Mouse (Mus musculus) inflammation-experienced regulatory T-cells, adult 6 months (primary cell): ENCODE data around the gene Gusb. TPM values are rescaled to one million over a fixed set of nuclear protein-coding genes. Genes with fewer than 3 reads are reported as not detected.
A peak's percentile ranks its signal among the peaks of the same experiment; 100 is the strongest.
"Not testable (repeated sequence)": the region's sequence is repeated elsewhere in the genome, so short reads cannot be mapped to it uniquely, and the experiment has no call there.

Experiments used
- ATAC-seq: one replicate; pipeline ENCODE4 v1.8.0; 2017
- polyA plus RNA-seq, 3 experiments: library from polyadenylated mRNA; unstranded; fragments of 100-300 nt; shearing (Covaris generic); gene quantifications; one replicate each; pipeline ENCODE4 v1.2.1; 2017

The Gusb gene
- polyA plus RNA-seq, 3 experiments from 2014 or later, result 42.3 to 50.6 (median 45.0) TPM

DNA sequence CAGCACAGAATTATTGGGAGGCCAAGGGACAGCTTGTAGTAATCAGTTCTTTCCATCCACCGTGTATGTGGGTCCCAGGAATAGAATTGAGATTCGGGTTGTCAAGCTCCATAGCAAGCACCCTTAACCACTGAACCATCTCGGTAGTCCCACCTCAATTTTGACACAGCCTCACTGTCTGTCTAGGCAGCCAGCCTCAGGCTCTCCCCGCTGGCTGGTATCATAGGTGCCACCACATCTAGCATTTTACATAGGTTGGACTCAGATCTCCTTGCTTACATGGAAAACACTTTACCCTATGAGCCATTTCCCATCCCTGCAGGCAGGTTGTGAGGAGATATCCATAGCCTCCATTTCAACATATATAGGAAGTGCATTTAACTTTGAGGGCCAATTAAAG, 28.5 kb downstream of the Gusb start:
- ATAC-seq, result no peak

DNA sequence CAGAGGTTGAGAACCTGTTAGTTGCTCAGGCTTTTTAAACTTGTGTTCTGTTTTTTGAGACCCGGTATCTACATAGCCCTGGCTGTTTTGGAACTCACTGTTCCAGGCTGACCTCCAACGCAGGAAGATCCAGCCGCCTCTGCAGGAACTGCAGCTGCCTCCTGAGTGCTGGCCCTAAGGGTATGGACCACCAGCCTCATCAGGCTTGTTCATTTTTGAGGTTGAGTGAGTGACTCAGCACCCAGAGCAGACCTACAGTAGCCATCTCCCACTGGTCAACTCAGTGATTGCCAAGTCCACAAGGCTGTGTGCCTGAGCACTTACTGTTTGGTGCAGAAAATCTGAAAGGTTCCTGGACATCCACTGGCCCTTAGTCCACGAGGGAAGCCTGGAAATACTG, 31.4 kb downstream of the Gusb start:
- ATAC-seq, result no peak

DNA sequence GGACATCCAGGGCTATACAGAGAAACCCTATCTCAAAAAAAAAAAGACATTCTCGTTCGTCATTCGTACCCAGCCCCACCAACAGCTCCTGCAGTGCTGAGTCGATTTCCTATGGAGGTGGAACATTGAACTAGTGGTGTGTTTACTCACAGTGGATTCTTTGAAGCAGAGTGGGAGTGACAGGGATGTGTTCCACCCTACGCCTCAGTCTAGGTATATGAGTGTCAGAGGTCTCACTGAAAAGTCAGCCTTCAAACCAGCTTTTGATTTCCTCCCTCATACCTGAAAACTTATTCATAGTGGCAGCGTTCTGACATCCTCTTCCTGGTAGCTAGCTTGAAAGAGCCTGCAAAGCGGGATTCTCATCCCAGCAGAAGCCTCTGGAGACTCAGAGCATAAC, 34.4 kb downstream of the Gusb start:
- ATAC-seq, result no peak

DNA sequence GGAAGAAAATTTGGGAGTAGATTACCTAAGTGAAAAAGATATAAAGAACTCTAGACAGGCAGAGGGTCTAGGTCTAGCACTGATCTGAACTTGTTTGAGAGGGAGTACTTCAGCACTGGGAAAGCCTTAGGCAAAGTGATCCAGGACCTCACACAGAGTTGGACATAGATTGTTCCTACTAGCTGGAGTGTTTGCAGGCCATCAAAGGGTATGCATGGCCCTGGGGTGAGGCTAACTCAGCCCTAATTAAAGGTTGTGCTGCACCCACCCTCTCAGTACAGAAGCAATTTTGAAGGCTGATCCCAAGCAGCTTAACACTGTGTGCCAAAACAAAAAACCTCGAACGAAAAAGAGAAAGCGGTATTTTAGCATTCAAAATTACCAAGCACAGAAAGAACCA, 36.4 kb downstream of the Gusb start:
- ATAC-seq, result no peak

DNA sequence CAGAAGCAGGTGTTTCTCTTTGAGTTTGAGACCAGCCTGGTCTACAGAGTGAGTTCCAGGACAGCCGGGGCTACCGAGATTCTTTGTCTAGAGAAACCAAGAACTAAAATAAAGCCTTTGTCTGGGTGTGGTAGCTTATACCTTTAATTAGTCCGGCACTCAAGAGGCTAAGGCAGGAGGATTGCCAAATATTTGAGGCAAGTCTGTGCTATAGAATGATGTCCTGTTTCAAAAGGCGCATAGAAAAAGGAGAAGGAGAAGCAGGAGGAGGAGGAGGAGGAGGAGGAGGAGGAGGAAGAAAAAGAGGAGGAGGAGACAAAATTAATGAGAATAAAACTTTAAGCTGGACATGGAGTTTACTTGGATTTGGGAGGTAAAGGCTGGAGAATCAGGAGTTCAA, 39.6 kb downstream of the Gusb start:
- ATAC-seq, result no peak

DNA sequence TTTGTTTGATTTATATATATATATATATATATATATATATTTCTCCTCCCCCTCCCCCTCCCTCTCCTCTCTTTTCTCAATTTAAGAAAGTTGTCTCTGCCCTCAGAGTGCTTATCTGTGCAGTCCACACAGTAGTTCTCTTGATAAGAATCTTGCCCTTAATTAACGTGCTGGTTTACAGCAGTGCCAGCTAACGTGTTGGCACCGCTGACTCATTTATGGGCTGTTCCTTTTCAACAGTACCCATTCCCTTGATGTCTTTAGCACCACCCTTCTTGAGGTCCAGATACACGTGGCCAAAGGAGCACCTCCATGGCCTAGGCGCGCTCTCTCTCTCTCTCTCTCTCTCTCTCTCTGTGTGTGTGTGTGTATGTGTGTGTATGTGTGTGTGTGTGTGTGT, 47.1 kb downstream of the Gusb start:
- no peak for ATAC-seq

DNA sequence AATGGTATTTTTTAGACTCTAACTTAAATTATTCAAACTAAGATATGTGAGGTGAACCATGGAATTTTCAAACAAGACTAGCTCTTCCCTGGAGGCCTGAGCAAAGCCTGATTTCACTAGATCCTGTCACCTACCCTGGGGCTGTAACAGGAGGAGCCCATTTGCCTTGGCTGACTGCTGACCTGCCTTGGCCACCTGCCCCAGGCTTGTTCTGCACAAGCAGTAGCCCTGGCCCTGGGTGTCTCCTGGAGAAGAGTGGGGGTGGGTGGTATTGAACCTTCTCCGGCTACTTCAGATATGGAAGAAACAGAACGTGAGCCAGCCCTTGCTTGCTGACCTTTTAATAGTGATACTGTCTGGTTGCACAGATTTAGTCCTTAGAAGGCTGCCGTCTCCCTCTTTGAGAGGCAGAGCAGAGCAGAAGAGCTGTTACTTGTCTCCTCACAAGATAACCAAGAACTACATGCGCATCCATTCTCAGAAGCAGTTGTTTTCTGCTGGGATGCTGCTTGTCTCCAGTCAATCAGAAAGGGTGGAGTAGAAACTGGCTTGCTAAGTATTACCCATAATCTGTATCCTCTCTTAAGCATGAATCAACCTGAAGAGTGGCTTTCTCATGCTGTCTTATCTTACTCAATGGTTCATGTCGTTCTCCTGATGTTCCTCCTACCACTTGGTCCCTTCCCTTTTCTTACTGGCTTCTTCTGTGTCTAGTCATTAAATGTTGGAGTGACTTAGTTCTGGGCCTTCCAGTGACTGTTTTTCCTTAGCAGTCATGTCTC, 48.2 kb downstream of the Gusb start:
- no peak for ATAC-seq

DNA sequence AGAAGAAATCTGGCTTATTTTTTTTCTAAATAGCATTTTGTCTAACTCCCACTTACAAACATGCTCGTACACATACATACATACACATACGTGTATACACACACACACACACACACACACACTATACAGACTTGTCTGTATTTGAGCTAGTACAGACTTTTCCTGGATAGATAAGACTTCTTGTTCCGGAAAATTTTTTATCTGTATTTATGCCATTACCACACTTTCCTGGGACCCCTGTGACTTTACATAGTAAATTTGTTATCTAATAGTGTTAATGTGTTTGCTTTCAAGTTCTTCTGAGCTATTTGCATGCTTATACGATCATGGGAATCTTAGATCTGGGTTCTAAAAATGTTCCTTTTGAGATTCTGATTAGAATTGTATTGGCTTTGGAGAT, 50.7 kb downstream of the Gusb start:
- ATAC-seq, result no peak

DNA sequence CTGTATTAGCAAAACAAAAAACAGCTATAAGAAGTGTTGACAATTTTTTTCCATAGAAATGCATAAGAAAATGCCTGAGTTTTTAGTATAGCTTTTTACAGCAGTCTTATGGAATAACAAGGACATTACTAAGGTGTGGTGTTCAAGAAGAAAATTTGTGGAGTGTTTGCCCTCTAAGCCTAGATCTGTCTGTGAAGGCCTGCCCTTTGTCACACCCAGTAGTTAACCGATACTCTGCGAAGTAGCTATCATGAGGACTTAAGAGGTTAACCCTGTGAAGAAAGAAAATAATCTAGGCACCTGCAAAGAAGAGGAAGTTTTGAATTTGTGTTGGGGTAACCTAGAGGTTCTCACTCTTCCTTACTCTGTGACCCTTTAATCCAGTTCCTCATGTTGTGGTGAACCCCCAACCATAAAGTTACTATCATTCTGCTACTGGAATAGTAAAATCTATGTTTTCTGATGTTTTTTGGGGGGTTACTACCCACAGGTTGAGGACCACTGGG, 55.3 kb downstream of the Gusb start:
- no peak for ATAC-seq

DNA sequence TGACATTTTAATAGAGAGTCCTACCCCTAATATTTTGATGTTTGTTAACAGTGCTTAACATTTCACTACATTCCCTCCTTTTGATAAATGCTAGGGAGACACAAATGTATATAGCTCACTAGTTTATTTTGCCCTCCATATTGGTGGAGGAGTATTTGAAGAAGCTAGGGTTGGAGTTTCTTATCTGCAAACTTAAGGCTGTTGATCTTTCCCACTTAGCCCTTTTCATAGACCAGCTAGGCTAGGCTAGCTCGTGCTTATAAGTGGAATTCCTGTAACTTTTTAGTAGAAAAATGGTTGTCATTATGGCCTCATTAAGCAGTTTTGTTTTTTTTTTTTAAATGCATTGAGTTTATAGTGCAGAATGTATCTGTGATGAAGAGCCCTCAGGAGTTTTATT, 59.4 kb downstream of the Gusb start:
- no peak for ATAC-seq

DNA sequence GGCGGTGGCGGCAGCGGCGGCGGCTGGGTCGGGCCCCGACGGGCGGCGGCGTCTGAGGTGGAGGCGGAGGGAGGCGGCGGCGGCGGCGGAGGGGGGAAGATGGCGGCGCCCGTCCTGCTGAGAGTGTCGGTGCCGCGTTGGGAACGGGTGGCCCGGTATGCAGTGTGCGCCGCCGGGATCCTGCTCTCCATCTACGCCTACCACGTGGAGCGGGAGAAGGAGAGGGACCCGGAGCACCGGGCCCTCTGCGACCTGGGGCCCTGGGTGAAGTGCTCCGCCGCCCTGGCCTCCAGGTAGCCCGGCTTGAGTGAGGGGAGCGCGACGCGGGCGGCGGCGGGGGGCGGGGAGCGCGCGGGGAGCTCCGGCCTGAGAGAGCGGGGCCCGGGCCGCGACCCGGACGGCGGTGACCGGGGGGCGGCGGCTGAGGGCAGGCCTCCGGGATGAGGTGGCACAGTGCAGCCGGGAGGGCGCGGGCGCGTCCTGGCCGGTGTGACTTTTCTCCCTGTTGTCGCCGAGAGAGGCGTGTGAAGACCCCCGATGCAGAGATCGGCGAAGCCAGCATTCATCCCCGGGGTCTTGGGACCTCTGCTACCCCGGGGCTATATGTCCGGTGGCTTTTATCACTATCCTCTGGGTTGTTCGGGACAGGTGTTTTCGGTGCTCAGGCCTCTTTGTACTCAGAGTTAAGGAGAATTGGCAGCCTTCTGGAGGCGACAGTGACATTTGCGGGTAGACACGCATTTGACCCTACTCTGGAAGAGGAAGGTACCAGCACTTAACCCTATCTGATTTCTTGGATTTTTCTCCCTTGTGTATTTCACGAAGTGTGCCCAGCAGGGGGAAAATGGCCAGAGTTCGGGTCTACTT, 60.5 kb downstream of the Gusb start:
- not testable (repeated sequence) for ATAC-seq

DNA sequence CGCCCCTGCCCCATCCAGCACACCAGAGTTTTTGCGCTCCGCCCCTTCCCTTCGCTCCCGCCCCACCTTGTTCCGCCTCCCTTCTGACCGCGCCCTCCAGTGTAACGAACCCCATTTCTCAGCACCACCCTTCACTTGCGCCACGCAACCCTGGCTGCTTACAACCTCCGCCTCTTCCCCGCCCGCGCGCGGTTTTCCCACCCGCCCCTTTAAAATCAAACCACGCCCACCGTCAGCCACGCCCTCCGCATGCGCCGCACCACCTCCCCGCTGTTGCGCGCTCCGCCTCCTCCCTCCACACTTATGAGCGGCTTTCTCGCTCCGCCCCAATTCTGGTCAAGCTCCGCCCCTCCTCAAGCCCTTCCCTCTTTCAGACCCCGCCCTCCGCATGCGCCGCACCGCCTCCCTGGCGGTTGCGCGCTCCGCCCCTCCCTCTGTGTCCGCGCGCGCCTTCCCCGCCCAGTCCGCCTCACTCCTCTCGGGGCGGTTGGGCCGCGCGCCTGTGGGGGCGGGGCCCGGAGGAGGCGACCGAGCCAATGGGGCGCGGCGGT, 61.3 kb downstream of the Gusb start, which contains the start of gene Vkorc1l1:
Gene Vkorc1l1 (plus strand): TSS at position 476 of the 551 bp plus-strand sequence.
- peak; percentile 90 for ATAC-seq

DNA sequence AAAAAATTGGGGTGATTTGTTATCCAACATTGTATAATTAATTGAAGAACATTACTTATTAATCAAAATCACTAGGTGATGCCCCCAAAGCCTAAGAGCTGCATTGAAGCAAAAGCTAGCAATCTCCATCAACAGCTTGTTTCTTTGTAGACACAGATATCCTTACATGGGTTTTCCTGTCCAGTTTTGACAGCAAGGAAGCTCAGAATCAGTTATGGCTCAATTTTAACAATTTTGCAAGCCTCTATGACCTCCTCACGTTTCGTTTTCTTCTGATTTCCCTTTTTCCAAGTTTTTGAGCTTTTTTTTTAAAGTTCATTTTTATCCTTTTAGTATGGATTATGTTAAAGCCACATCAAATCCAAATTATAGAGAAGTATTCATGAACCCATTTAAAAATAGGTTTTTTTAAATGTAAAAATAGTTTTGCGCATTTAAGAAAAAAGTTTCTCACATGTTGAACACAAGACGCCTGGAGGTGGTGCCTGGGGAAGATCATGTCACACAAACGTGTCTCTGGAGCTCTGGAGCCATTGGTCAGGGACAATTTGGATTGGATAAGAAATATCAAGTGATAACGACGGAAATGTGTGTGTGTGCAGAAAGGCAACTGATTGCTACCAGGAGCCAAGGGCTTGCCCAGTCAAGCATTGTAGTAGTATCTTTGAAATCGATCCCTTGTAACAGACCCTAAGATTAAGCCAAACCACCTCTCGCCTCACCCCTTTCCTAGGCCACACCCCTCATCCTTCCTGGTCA, 61.9 kb downstream of the Gusb start:
- no peak for ATAC-seq

DNA sequence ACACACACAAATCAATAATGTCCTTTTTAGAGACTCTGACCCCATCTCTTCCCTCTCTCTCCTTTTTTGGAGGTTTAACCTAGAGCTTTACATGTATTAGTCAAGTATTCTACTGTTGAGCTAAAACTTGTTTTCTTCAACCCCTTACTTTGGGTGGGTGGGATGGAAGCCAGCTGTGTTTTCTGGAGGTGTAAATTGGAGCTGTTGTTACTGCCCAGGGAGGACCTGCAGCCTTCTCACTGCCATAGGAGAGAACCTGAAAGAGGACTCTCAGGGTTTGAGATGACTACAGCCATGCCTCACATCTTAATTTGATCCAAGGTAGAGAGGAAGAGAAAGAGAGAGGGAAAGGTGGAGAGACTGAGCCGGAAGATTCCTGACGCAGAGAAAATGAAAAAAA, 62.6 kb downstream of the Gusb start:
- no peak for ATAC-seq

Other genes with a start within 250 kb of the Gusb start
- 10 to 100 TPM; 43.6 to 79.5 (median 54.1) TPM for gene Psph, start 215.6 kb downstream of the Gusb start, polyA plus RNA-seq
- gene Sumf2, start 156.1 kb downstream of the Gusb start, polyA plus RNA-seq, result 10 to 100 TPM; 16.5 to 27.1 (median 21.7) TPM
- 100 to 1,000 TPM; 317 to 466 (median 338) TPM for gene Chchd2, start 115.6 kb downstream of the Gusb start, polyA plus RNA-seq
- gene Zbed5, start 107.3 kb downstream of the Gusb start, polyA plus RNA-seq, result 1 to 10 TPM in 2 of 3 experiments, under 1 TPM in 1; 0.60 to 2.3 (median 1.5) TPM
- under 1 TPM; 0.23 to 0.52 (median 0.38) TPM for gene Phkg1, start 104.5 kb downstream of the Gusb start, polyA plus RNA-seq
- gene Nupr1l, start 94.5 kb downstream of the Gusb start, polyA plus RNA-seq, result 1 to 10 TPM in 1 of 3 experiments, not detected in 2; 1.8 TPM
- gene Vkorc1l1, start 61.1 kb downstream of the Gusb start, polyA plus RNA-seq, result 1 to 10 TPM; 3.5 to 4.8 (median 4.4) TPM
- 100 to 1,000 TPM in 2 of 3 experiments, 10 to 100 TPM in 1; 92.0 to 107 (median 100) TPM for gene Asl, start 26.2 kb upstream of the Gusb start, polyA plus RNA-seq
- gene Crcp, start 26.2 kb upstream of the Gusb start, polyA plus RNA-seq, result 10 to 100 TPM; 58.3 to 70.9 (median 58.4) TPM
- 1 to 10 TPM; 1.9 to 2.2 (median 2.0) TPM for gene Tpst1, start 70.3 kb upstream of the Gusb start, polyA plus RNA-seq
- 1 to 10 TPM; 2.1 to 3.0 (median 3.0) TPM for gene Kctd7, start 141.8 kb upstream of the Gusb start, polyA plus RNA-seq
- 10 to 100 TPM; 31.3 to 40.9 (median 36.7) TPM for gene Rabgef1, start 168.7 kb upstream of the Gusb start, polyA plus RNA-seq
- gene Tmem248, start 214.0 kb upstream of the Gusb start, polyA plus RNA-seq, result 10 to 100 TPM; 11.2 to 13.4 (median 13.2) TPM